Mouse (Mus musculus) liver, embryonic 11.5 days (tissue): ENCODE data around the gene Jsrp1. TPM values are rescaled to one million over a fixed set of nuclear protein-coding genes. Genes with fewer than 3 reads are reported as not detected.
A peak's percentile ranks its signal among the peaks of the same experiment; 100 is the strongest.

Experiments used
- ATAC-seq: fragments of 200-750 bp; cut with Nextera tagmentation; replicated peaks from 2 replicates; pipeline ENCODE4 v1.8.0; 2017; ENCODE audit warnings: moderate number of reproducible peaks, mild to moderate bottlenecking, moderate TSS enrichment, moderate library complexity; ENCODE audit not compliant: low FRiP score
- DNase-seq: peaks from one replicate; pipeline ENCODE4 v3.0.0-alpha.2; 2017; ENCODE audit warnings: low spot score
- H3K27ac ChIP-seq: fragments of 300-500 bp; sonication (generic); 2 replicates; pipeline ENCODE4 v1.5.1; 2014; ENCODE audit warnings: mild to moderate bottlenecking, low read depth, low read length, control low read depth
- H3K27me3 ChIP-seq: fragments of 300-500 bp; sonication (generic); replicated peaks from 2 replicates; pipeline ENCODE4 v1.6.1; 2014; ENCODE audit warnings: low read length, mixed read lengths; ENCODE audit not compliant: control insufficient read depth, insufficient read depth
- H3K36me3 ChIP-seq: fragments of 300-500 bp; sonication (generic); 2 replicates; pipeline ENCODE4 v1.6.1; 2014; ENCODE audit warnings: mild to moderate bottlenecking, low read length, moderate library complexity, mixed read lengths; ENCODE audit not compliant: control insufficient read depth, insufficient read depth
- H3K4me1 ChIP-seq: fragments of 300-500 bp; sonication (generic); replicated peaks from 2 replicates; pipeline ENCODE4 v1.6.1; 2014; ENCODE audit warnings: low read length, mixed read lengths; ENCODE audit not compliant: control insufficient read depth, insufficient read depth
- H3K4me2 ChIP-seq: fragments of 300-500 bp; sonication (generic); 2 replicates; pipeline ENCODE4 v1.6.1; 2014; ENCODE audit warnings: mild to moderate bottlenecking, control low read depth, moderate library complexity
- H3K4me3 ChIP-seq: fragments of 300-500 bp; sonication (generic); 2 replicates; pipeline ENCODE4 v1.5.1; 2014; ENCODE audit warnings: low read depth, low read length, control low read depth
- H3K9ac ChIP-seq: fragments of 300-500 bp; sonication (generic); 2 replicates; pipeline ENCODE4 v1.6.1; 2014; ENCODE audit warnings: low read depth, low read length, control low read depth
- H3K9me3 ChIP-seq: fragments of 300-500 bp; sonication (generic); 2 replicates; pipeline ENCODE4 v1.6.1; 2016; ENCODE audit warnings: low read length, inconsistent platforms, mixed read lengths; ENCODE audit not compliant: control insufficient read depth
- WGBS: fragments of 180-500 bp; shearing (Covaris S2); extraction: QIAGEN DNeasy Blood & Tissue Kit; methylation state at CpG from one replicate; pipeline ENCODE4 v1.1.7; 2014; 5-methylcytosine and 5-hydroxymethylcytosine counted together
- polyA plus RNA-seq: library from polyadenylated mRNA; unstranded; fragments of >200 nt; fragmentation: Nextera tagmentation; extraction: Ambion mirVana; gene quantifications from 2 replicates; pipeline ENCODE4 v1.2.1, GENCODE M21; 2014

Jsrp1 gene
- polyA plus RNA-seq, 1 experiment from 2014 or later: 1.5 TPM

DNA sequence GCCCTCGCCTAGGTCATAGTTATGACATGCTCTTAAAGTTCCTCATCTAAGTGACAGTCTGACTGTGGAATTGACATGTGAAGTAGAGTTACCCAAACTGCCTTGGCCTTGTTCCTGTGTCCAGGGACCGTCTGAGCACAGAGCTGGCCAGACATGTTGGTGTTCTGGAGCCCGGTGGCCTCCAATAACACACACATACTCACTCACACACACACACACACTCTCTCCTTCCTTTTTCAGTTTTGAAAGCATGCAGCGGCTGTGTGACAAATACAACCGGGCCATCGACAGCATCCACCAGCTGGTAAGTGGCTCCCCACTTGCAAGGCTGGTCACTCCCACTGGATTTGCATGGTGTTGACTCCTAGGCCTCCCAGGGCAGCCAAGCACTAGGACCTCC lies 44.9 kb downstream of the Jsrp1 start:
- ATAC-seq: no peak
- Histone ChIP-seq H3K9ac (no peak overlapping the region), H3K4me1 (peaks cover 9% of the 10 kb centered on the region), H3K9me3 (no peaks in the 10 kb centered on the region), H3K4me2 (no peak overlapping the region), H3K27ac (no peak overlapping the region), H3K4me3 (no peak overlapping the region), H3K36me3 (peaks cover 55% of the 10 kb centered on the region), H3K27me3 (no peaks in the 10 kb centered on the region)
- no peak for DNase-seq
- 89% methylated on average over 6 of the region's 6 CpGs for WGBS

DNA sequence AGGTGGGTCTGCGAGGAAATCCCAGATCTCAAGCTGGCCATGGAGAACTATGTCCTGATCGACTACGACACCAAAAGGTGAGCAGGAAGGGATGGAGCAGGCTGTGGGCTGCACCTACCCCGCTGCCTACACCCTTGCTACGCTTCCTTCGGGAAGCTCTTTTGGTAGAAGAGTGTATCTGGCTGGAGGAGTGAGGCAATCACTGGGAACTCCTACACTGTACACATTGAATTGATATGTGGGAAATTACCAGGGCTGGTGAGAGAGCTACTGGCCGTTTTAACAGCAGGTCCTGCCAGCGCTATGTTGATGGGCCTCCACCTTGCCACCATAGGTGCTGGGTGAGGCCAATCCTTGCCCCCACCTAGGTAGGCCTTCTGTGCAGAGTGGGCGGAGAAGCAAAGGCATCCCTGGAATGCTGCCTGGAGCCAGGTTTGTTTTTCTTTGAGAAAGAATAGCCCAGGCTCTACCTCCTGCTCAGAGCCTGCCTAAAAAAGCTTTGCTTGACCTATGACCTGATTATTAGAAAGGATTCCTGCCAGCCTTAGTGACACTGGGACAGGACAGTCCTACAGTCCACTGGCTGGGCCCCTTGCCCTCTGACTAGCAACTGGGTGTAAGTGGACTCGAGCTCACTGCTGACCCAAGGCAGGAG lies 47.0 kb downstream of the Jsrp1 start:
- no peak for ATAC-seq
- peaks cover 9% of the 10 kb centered on the region for H3K4me1 ChIP-seq
- no peak overlapping the region for H3K4me2 ChIP-seq
- no peak for DNase-seq
- H3K36me3 ChIP-seq: peaks cover 44% of the 10 kb centered on the region
- no peak overlapping the region for H3K4me3 ChIP-seq
- no peak overlapping the region for H3K9ac ChIP-seq
- no peak overlapping the region for H3K27ac ChIP-seq
- 83% methylated on average over 10 of the region's 10 CpGs for whole genome bisulfite sequencing
- no peaks in the 10 kb centered on the region for H3K27me3 ChIP-seq
- H3K9me3 ChIP-seq: no peaks in the 10 kb centered on the region

DNA sequence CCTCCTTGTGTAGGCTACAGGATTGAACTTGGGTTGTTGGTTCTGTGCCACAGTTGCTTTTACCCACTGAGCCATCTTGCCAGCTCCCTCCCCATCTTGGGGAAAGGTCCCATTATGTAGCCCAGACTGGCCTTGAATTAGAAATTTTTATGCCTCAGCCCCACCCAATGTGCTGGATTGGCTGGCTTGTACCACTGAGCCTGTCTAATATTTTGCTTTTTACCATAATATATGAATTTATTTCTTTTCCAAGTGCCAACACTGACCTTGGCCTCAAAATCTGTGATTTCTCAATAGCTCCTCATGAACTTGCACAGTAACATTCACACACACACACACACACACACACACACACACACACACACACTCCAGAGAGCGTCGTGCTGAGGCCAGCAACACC lies 47.6 kb downstream of the Jsrp1 start:
- no peak overlapping the region for H3K4me3 ChIP-seq
- no peak for ATAC-seq
- no peak for DNase-seq
- peaks cover 13% of the 10 kb centered on the region for H3K4me1 ChIP-seq
- no peak overlapping the region for H3K9ac ChIP-seq
- no peak overlapping the region for H3K4me2 ChIP-seq
- no peaks in the 10 kb centered on the region for H3K9me3 ChIP-seq
- H3K36me3 ChIP-seq: peaks cover 39% of the 10 kb centered on the region
- H3K27ac ChIP-seq: no peak overlapping the region
- H3K27me3 ChIP-seq: no peaks in the 10 kb centered on the region
- 85% methylated on average over 2 of the region's 2 CpGs for WGBS

DNA sequence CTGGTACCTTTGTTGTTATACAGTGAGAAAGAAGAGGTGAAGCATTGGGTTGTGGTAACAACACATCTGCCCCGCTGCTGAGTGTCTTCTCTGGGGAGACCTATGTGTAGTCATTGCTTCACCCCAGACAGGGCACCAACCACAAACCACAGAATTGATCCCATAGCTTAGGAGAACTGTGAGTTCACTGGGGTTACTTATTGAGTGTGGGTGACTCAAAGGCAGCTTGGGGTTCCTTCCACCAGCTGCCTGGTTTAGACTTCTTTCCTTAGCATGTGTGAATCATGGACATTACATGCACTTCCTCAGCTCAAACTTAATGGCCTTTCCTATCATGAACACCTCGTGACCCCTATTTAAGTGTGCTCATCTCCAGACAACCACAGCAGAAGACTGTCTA lies 49.8 kb downstream of the Jsrp1 start:
- ATAC-seq (no peak), DNase-seq (no peak)
- H3K9ac ChIP-seq: no peak overlapping the region
- H3K27ac ChIP-seq: no peak overlapping the region
- peaks cover 27% of the 10 kb centered on the region for H3K36me3 ChIP-seq
- 66% methylated on average over 2 of the region's 2 CpGs for WGBS
- peaks cover 27% of the 10 kb centered on the region for H3K4me1 ChIP-seq
- H3K4me3 ChIP-seq: no peak overlapping the region
- H3K9me3 ChIP-seq: no peaks in the 10 kb centered on the region
- H3K4me2 ChIP-seq: no peak overlapping the region
- H3K27me3 ChIP-seq: no peaks in the 10 kb centered on the region

DNA sequence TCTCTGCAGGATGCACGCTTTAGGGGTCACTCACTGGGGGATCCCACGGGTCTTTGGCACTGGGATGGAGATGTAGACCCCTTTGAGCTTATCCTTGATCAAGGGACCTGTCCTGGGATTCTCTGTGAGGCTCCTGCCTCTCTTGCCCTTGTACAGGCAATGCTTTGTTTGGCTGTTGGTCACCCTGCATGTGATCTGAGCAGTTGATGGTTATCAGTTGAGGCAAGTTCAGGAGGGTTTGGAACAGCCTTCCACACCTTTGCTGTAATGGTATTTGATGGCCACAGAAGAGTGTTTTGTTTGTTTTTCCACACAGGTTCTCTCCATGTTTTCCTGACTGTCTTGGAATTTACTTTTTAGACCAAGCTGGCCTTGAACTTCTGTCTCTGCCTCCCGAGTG lies 51.5 kb downstream of the Jsrp1 start:
- DNase-seq: no peak
- ATAC-seq: no peak
- 75% methylated on average over 3 of the region's 3 CpGs for WGBS
- no peaks in the 10 kb centered on the region for H3K27me3 ChIP-seq
- no peaks in the 10 kb centered on the region for H3K9me3 ChIP-seq
- H3K36me3 ChIP-seq: peaks cover 15% of the 10 kb centered on the region
- no peak overlapping the region for H3K27ac ChIP-seq
- no peak overlapping the region for H3K9ac ChIP-seq
- no peak overlapping the region for H3K4me2 ChIP-seq
- H3K4me3 ChIP-seq: no peak overlapping the region
- peaks cover 43% of the 10 kb centered on the region for H3K4me1 ChIP-seq

DNA sequence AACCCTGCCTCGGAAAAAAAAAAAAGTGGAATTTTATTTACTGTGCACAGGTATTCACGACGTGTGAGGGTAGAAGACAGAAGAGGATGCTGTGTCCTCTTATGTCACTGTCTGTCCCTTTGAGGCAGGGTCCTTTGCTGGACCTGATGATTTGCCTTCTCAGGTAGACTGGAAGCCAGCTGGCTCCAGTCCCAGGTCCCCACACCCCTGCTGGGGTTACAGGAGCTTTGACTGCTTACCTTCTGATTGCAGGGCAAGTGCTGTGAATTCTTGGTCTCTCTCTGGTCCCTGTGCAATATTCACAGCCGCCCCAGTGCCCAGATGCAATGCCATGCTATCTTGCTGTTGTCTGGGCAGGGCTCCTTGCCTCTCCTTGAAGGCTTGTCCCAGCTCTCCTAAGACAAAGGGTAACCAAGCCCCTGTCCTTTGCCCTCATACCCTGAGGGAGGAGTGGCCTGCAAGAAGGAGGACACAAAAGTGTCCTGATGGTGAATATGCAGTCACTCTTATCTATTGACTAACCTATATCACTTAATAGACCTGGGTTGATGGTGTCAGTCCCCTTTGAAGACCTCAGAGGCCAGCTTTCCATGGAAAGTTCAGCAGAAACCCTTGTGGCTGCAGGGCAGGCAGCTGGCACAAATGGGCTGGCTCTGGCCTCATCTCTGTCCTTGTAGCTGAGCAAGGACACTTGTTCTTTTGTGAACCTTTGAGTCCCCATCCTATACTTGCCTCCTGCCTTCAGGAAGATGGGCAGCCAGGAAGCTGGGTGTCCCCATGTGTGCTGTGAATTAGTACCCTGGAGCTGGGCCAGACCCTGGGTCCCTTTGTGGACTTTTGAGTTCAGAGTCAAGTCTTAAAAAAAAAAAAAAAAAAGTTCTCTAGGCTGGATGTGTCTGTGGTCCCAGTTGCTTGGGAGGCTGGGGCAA lies 52.4 kb downstream of the Jsrp1 start:
- Histone ChIP-seq H3K9ac (no peak overlapping the region), H3K4me2 (no peak overlapping the region), H3K27me3 (no peaks in the 10 kb centered on the region), H3K4me3 (no peak overlapping the region), H3K4me1 (peaks cover 52% of the 10 kb centered on the region), H3K36me3 (peaks cover 6% of the 10 kb centered on the region; the same call in 1 of the 2 replicates), H3K9me3 (no peaks in the 10 kb centered on the region), H3K27ac (no peak overlapping the region)
- WGBS: 80% methylated on average over 4 of the region's 4 CpGs
- no peak for DNase-seq
- no peak for ATAC-seq

DNA sequence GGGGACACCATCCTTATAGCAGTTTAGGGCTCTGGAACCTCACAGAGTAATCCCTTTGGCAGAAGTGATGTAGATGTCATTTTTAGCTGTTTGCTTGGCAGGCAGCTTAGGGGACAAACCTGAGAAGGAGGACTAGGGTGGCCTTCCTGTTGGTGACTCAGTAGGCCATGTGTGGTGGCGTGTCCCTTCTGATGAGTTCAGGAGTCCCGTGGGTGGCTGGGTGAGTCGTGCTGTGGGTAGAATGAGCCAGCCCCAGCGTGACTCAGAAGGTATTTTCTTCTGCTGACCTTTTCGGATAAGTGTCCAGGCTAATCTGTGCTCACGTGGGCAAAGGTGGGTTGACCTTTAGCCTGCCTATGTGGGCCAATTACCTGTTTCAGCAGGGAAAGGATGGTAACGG lies 54.6 kb downstream of the Jsrp1 start:
- Histone ChIP-seq H3K4me1 (peaks cover 57% of the 10 kb centered on the region), H3K4me2 (no peak overlapping the region; the same call in 1 of the 2 replicates), H3K9ac (peak overlapping the region; percentile 35; the same call in 1 of the 2 replicates), H3K9me3 (no peaks in the 10 kb centered on the region), H3K4me3 (no peak overlapping the region), H3K27ac (no peak overlapping the region), H3K27me3 (no peaks in the 10 kb centered on the region), H3K36me3 (peaks cover 3% of the 10 kb centered on the region; the same call in 1 of the 2 replicates)
- ATAC-seq: no peak
- WGBS: 70% methylated on average over 7 of the region's 7 CpGs
- no peak for DNase-seq
